Mouse (Mus musculus) R1 (cell line): Measurements from ENCODE around the gene Notch1.

Experiments
- DNase-seq: peaks from one replicate; pipeline ENCODE4 v3.0.0-alpha.2; 2018; ENCODE audit warnings: low read depth, low spot score

Gene Notch1

GRCm38 (mm10) chr2:26516275-26516674 lies at the start of gene Notch1:
Gene Notch1 (minus strand): TSS chr2:26516663.
- DNase-seq: no peak

DNA sequence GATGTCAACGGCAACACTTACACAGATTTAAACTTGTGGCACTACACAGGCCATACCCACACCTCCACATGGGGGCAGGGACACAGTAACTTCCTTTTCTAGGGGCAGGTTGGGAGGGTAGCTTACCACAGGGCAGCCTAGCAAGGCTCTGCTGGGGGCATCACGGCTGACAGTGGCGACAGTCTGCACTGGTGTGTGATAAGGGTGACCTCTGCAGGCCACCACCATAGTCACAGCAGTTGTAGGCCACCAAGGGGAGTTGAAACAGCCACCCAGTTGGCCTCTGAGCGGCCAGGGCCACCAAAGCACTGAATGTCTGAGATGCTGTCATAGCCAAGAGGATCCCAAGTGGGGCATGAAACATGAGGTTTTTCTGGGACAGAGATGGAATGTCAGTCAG lies 49.8 kb upstream of the Notch1 start:
- DNase-seq: peak; percentile 25

DNA sequence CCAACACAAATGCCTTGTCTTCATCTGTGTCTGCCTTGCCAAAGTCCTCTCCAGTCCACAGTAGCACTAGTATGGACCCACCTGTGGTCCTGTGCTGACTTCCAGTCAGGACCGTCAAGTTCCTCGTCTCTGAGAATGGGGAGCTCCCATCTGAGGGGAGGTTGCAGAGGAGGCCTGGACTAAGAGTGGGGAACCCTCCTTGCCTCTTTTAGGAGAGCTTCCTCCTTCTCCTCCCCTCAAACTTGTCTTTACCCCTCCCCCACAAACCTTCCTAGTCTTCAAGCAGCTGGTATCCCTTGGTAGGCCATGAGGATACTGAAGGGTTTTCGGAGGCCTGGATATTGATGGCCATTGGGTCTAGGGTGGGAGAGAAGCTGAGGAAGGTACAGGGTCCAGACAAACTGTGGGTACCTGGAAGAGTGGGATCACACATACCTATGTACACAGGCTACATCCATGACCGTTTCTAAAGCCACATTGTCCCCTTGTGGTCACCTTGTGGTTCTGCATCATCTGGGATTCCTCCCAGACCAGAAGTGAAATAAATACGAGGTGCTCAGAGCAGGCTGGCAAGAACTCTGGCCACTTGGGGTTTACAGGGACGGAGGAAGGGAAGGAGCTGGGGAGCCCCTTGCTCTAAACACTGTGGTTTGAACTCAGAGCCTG lies 45.0 kb upstream of the Notch1 start:
- peak; percentile 82 for DNase-seq

DNA sequence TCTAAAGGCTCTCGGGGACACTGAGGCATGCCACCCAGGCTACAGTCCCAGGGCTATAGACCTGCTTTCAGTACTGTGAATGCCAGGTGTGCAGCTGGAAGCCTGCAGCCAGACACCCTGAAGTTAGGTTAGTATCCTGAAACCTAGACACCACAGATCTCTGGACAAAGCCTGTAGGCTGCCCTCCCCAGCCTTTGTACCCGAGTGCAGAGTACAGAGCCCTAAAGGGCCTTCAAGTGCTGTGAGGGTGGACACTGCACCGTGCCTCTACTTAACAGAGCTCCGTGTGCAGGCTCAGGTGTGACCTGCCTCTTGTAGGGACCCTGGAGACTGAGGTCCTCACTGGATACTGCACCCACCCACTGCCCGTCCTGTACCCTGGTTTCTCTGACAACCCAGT lies 44.0 kb upstream of the Notch1 start:
- no peak for DNase-seq

GRCm38 (mm10) chr2:26556535-26556993 lies 40.1 kb upstream of the Notch1 start:
- no peak for DNase-seq

DNA sequence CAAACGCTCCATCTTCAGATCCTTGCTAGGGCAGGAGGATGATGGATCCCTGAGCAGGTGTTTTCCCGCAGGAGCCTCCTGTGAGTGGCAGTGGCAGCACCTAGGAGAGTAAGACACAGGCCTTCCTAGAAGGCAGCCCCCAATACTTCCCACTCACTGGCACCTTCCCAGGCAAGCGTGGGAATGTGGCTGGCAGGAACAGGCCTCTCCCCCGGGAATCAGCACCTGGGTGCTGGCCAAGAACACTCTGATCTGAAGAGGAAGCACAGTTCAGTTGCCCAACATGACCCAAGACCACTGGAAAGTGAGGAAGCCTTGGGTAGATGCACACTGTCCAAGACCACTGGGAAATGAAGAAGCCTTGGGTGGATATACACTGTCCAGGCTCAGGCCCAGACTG lies 38.6 kb upstream of the Notch1 start:
- no peak for DNase-seq

DNA sequence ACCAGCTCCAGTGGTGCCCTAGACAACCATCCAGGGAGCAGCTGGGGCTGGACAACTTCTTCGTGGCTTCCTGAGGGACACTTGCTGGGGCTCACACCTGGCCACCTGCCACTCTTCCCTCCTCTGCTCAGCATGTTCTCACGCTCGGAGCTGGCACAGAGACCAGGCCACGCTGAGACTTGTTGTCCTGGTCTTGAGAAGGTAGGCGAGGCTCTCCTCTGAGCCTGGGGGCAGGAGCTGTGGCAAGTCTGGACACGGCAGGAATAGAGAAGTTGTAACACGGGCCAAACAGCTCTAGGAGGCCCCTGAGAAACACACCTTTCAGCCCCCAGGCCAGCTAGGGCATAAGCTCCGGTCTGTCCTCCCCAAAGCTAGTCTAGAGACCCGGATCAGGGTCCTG lies 37.4 kb upstream of the Notch1 start:
- DNase-seq: no peak

- no peak for DNase-seq
Observed at GRCm38 (mm10) chr2:26552066-26552465, 35.6 kb upstream of the Notch1 start.

DNA sequence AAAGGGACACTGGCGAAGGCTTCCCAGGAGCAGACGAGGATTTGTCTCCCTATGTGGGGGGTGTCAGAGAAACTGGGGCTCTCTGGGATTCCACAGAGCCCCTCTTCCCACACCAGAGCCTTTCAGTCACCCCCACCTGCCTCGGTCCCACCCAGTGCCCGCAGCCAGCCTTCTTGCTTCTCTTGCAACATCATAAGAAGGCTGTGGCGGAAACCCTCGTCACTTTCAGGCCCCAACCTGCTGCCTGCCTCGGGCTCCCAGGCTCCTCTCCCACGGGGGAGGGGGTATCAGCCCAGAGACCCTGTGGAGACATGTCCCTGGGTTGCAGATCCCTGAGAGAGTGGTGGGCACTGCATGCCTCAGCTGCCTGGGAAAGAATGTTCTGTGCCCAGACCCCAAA lies 35.0 kb upstream of the Notch1 start:
- DNase-seq: no peak

- no peak for DNase-seq
Observed at GRCm38 (mm10) chr2:26550777-26551176, 34.3 kb upstream of the Notch1 start.

DNA sequence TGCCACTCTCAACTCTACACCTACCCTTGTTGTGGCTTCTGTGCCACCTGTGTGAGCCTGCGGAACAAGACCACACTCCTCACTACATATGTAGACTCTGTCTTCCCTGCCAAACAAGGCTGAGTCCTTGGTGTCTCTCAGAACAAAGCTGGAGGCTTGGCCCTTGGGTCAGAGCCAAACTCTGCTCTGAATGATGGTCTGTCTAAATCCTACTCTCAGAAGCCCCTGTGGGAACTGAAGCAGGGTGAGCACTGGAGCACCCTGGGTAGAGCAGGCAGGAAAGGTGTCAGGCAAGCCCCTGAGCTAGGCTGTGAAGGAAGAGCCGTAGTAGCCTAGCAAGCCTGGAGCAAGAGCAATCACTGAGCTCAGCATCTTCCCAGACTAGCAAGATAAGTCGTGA lies 33.7 kb upstream of the Notch1 start:
- no peak for DNase-seq

DNA sequence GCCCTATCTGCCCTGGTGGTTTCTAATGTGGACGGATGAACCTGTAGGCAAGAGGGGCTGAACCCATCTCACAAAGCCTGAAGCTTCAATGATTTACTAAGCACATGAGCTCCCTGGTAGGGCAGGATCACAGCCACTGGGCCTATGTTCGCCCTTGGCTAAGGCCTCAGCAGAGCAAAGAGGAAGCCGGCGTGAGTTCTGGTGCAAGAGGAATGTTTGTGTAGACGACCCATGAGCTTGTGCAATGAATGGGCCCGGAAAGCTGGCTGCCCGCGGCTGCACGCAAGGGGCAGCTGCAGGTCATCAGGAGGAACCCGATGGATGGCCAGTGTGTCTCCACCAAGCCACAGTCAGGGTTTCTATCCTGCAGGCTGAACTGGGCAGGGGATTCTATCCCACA lies 33.3 kb upstream of the Notch1 start:
- DNase-seq: no peak

DNA sequence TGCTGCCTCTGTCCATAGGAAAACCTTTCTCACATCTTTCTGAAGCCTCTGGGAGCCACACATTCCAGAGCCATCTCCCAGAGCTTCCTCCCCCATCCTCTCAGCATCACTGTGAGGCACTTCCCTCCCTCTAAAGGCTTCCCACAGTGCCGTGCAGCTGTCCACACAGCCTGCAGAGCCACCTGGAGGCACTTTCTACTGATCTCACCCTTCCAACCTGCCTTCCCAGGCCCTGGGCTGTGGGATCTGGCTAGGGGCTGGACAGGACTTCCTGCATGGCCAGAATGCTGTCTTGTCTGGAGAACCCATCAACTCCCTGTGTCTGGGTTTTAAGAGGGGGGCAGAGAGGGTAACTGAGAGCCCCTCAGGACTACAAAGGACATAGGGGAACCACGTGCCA lies 31.0 kb upstream of the Notch1 start:
- DNase-seq: peak; percentile 15

DNA sequence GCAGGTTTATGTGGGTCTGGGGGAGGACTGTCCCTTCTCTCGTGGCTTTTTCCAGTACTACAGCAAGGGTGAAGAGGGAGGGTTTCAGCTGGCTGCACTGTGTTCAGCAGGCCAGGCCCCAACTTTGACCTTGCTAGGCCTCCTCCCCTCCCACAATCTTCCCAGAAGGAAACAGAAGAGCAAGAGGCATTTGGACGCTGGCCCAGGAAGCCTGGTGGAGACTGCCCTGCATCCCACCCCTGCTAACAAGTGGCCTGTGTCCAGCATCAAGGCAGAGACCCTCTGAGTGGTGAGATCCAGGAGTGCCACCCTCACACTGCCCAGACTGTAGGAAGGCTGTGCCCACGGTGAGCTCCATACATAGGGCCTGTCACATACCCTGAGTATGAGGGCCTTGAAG lies 27.8 kb upstream of the Notch1 start:
- no peak for DNase-seq

DNA sequence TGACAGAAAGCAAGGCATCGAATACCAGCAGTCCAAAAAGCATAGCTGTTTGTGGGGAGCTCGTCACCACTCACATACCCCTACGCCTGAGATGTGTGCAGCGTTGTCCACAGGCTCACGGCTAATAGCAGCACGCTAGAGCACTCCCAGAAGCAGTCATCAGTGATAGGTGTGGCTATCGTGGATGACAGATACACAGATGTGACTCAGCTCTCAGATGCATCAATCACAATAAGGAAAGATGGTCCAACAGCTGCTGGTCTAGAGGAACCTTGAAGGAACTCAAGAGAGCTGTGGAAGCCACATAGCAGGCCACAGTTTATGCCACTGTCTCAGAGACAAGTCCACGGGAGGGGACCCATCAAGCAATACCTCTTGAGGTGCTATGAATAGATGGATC lies 27.3 kb upstream of the Notch1 start:
- no peak for DNase-seq

- no peak for DNase-seq
Observed at GRCm38 (mm10) chr2:26543155-26543554, 26.7 kb upstream of the Notch1 start.

GRCm38 (mm10) chr2:26541258-26541910 lies 24.9 kb upstream of the Notch1 start:
- DNase-seq: peak; percentile 23

- no peak for DNase-seq
Observed at GRCm38 (mm10) chr2:26540721-26541120, 24.3 kb upstream of the Notch1 start.

- no peak for DNase-seq
Observed at GRCm38 (mm10) chr2:26539516-26539915, 23.1 kb upstream of the Notch1 start.

- no peak for DNase-seq
Observed at GRCm38 (mm10) chr2:26535517-26536045, 19.1 kb upstream of the Notch1 start.

DNA sequence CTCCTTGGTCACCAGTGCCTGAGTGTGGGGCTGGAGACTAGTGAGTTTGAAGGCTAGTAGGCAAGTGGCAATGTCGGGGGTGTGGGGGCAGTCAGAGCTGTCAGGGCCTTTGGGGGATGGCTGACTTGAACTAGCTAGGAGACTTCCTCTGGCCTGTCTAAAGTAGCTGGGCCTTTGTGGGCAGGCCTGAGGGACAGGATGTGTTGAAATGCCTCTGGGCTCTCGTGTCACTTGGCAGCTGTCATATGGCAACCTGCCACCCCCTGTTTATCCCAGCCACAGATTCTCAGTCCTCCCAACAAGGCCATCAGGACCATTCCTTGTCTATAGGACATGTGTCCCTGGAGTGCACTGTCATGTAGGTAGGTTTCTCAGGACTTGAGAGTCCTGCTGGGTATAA lies 18.2 kb upstream of the Notch1 start:
- DNase-seq: no peak

GRCm38 (mm10) chr2:26534161-26534560 lies 17.7 kb upstream of the Notch1 start:
- no peak for DNase-seq

DNA sequence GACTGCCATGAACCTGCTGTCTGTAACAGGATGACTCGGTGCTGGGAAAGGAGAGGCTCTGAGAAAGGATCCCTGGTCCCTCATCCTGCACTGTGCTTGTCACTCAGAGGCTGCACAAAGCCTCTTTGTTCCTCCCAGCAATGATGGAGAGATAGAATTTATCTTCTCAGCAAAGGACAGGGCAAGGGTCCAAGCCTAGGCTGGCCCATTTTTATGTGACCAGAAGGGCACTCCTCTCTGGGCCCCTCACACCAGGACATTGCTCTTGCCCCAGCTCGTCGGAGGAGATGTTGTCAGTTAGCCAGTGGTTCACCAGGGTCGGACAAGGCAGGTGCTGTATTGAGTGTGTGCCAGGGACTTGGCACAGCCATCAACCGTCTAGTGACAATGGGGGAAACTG lies 16.8 kb upstream of the Notch1 start:
- no peak for DNase-seq
